Mouse (Mus musculus): ENCODE results near the gene Grin2d. TPM values are rescaled to one million over a fixed set of nuclear protein-coding genes. Genes with fewer than 3 reads are reported as not detected.

The Grin2d gene
- polyA plus RNA-seq, 1 experiment, result 1.1 TPM

- H3K27ac ChIP-seq (ENCODE audit: control insufficient read depth, insufficient read depth, low read length), result no peak overlapping the region
- no peaks in the 10 kb centered on the region for H3K27me3 ChIP-seq (ENCODE audit: control insufficient read depth, insufficient read depth, low read length)
- no peak for DNase-seq
- TF ChIP-seq CTCF (IDR thresholded peaks at IDR 0.05; ENCODE audit: borderline replicate concordance, control insufficient read depth, extremely low read depth, insufficient read depth, low read length, poor library complexity) (no peak), POLR2A (IDR thresholded peaks at IDR 0.05; ENCODE audit: control insufficient read depth, extremely low read depth, insufficient read depth, low read length, poor library complexity) (no peak)
- H3K36me3 ChIP-seq (ENCODE audit: control insufficient read depth, insufficient read depth, low read length), result peaks cover 46% of the 10 kb centered on the region
- 97% methylated on average over 8 of the region's 8 CpGs for WGBS
- peaks cover 16% of the 10 kb centered on the region for H3K4me1 ChIP-seq (replicated peaks; ENCODE audit: control insufficient read depth, insufficient read depth, low read length)
- H3K4me3 ChIP-seq (ENCODE audit: control insufficient read depth, insufficient read depth, low read length), result no peak overlapping the region
These were observed 65.3 kb downstream of the Grin2d start for GRCm38 (mm10) chr7:45812921-45813320.

GRCm38 (mm10) chr7:45809276-45810075, 68.7 kb downstream of the Grin2d start:
- DNase-seq, result no peak
- WGBS, result 94% methylated on average over 14 of the region's 14 CpGs

GRCm38 (mm10) chr7:45808471-45808870, 69.7 kb downstream of the Grin2d start:
- Histone ChIP-seq H3K4me1 (replicated peaks; ENCODE audit: control insufficient read depth, insufficient read depth, low read length) (peaks cover 7% of the 10 kb centered on the region), H3K27ac (ENCODE audit: control insufficient read depth, insufficient read depth, low read length) (no peak overlapping the region), H3K27me3 (ENCODE audit: control insufficient read depth, insufficient read depth, low read length) (no peaks in the 10 kb centered on the region), H3K36me3 (ENCODE audit: control insufficient read depth, insufficient read depth, low read length) (peaks cover 54% of the 10 kb centered on the region), H3K4me3 (ENCODE audit: control insufficient read depth, insufficient read depth, low read length) (no peak overlapping the region)
- TF ChIP-seq POLR2A (IDR thresholded peaks at IDR 0.05; ENCODE audit: control insufficient read depth, extremely low read depth, insufficient read depth, low read length, poor library complexity) (no peak), CTCF (IDR thresholded peaks at IDR 0.05; ENCODE audit: borderline replicate concordance, control insufficient read depth, extremely low read depth, insufficient read depth, low read length, poor library complexity) (no peak)
- WGBS, result 88% methylated on average over 11 of the region's 11 CpGs
- no peak for DNase-seq

More at GRCm38 (mm10) chr7:45809276-45810075, 68.7 kb downstream of the Grin2d start:
- Histone ChIP-seq H3K36me3 (ENCODE audit: control insufficient read depth, insufficient read depth, low read length) (peaks cover 54% of the 10 kb centered on the region), H3K4me1 (replicated peaks; ENCODE audit: control insufficient read depth, insufficient read depth, low read length) (peaks cover 9% of the 10 kb centered on the region), H3K27ac (ENCODE audit: control insufficient read depth, insufficient read depth, low read length) (no peak overlapping the region), H3K4me3 (ENCODE audit: control insufficient read depth, insufficient read depth, low read length) (no peak overlapping the region), H3K27me3 (ENCODE audit: control insufficient read depth, insufficient read depth, low read length) (no peaks in the 10 kb centered on the region)
- no peak for TF ChIP-seq POLR2A (IDR thresholded peaks at IDR 0.05; ENCODE audit: control insufficient read depth, extremely low read depth, insufficient read depth, low read length, poor library complexity)
- no peak for TF ChIP-seq CTCF (IDR thresholded peaks at IDR 0.05; ENCODE audit: borderline replicate concordance, control insufficient read depth, extremely low read depth, insufficient read depth, low read length, poor library complexity)

- Histone ChIP-seq H3K27ac (ENCODE audit: control insufficient read depth, insufficient read depth, low read length) (no peak overlapping the region), H3K4me1 (replicated peaks; ENCODE audit: control insufficient read depth, insufficient read depth, low read length) (peaks cover 3% of the 10 kb centered on the region), H3K27me3 (ENCODE audit: control insufficient read depth, insufficient read depth, low read length) (no peaks in the 10 kb centered on the region), H3K36me3 (ENCODE audit: control insufficient read depth, insufficient read depth, low read length) (peaks cover 38% of the 10 kb centered on the region), H3K4me3 (ENCODE audit: control insufficient read depth, insufficient read depth, low read length) (no peak overlapping the region)
- DNase-seq, result no peak
- 86% methylated on average over 5 of the region's 5 CpGs for WGBS
- TF ChIP-seq POLR2A (IDR thresholded peaks at IDR 0.05; ENCODE audit: control insufficient read depth, extremely low read depth, insufficient read depth, low read length, poor library complexity) (no peak), CTCF (IDR thresholded peaks at IDR 0.05; ENCODE audit: borderline replicate concordance, control insufficient read depth, extremely low read depth, insufficient read depth, low read length, poor library complexity) (no peak)
These were observed 72.2 kb downstream of the Grin2d start for GRCm38 (mm10) chr7:45805941-45806340.

GRCm38 (mm10) chr7:45802551-45802950, 75.6 kb downstream of the Grin2d start:
- no peak overlapping the region for H3K27ac ChIP-seq (ENCODE audit: control insufficient read depth, insufficient read depth, low read length)
- no peak for TF ChIP-seq POLR2A (IDR thresholded peaks at IDR 0.05; ENCODE audit: control insufficient read depth, extremely low read depth, insufficient read depth, low read length, poor library complexity)
- TF ChIP-seq CTCF (IDR thresholded peaks at IDR 0.05; ENCODE audit: borderline replicate concordance, control insufficient read depth, extremely low read depth, insufficient read depth, low read length, poor library complexity), result no peak
- peaks cover 4% of the 10 kb centered on the region for H3K36me3 ChIP-seq (ENCODE audit: control insufficient read depth, insufficient read depth, low read length)
- no peak overlapping the region for H3K4me3 ChIP-seq (ENCODE audit: control insufficient read depth, insufficient read depth, low read length)
- no peak for DNase-seq
- peaks cover 11% of the 10 kb centered on the region; the same call in 1 of the 2 replicates for H3K27me3 ChIP-seq (ENCODE audit: control insufficient read depth, insufficient read depth, low read length)
- H3K4me1 ChIP-seq (replicated peaks; ENCODE audit: control insufficient read depth, insufficient read depth, low read length), result peaks cover 15% of the 10 kb centered on the region
- 95% methylated on average over 6 of the region's 6 CpGs for WGBS

- no peak overlapping the region for H3K27ac ChIP-seq (ENCODE audit: control insufficient read depth, insufficient read depth, low read length)
- under 1% methylated on average over 12 of the region's 12 CpGs for WGBS
- no peak overlapping the region for H3K4me3 ChIP-seq (ENCODE audit: control insufficient read depth, insufficient read depth, low read length)
- peak; percentile 91 for DNase-seq
- H3K36me3 ChIP-seq (ENCODE audit: control insufficient read depth, insufficient read depth, low read length), result no peaks in the 10 kb centered on the region
- peaks cover 15% of the 10 kb centered on the region; the same call in 1 of the 2 replicates for H3K27me3 ChIP-seq (ENCODE audit: control insufficient read depth, insufficient read depth, low read length)
- H3K4me1 ChIP-seq (replicated peaks; ENCODE audit: control insufficient read depth, insufficient read depth, low read length), result peaks cover 15% of the 10 kb centered on the region
- TF ChIP-seq POLR2A (IDR thresholded peaks at IDR 0.05; ENCODE audit: control insufficient read depth, extremely low read depth, insufficient read depth, low read length, poor library complexity) (no peak), CTCF (IDR thresholded peaks at IDR 0.05; ENCODE audit: borderline replicate concordance, control insufficient read depth, extremely low read depth, insufficient read depth, low read length, poor library complexity) (peak; percentile 99)
These were observed 76.8 kb downstream of the Grin2d start for GRCm38 (mm10) chr7:45801348-45801747.
